Mouse (Mus musculus) small intestine, adult 2 months (tissue): Measurements from ENCODE around the gene Fezf2. TPM values are rescaled to one million over a fixed set of nuclear protein-coding genes. Genes with fewer than 3 reads are reported as not detected.

Source experiments
- H3K27ac ChIP-seq: fragments of 200-500 bp; 2 replicates; pipeline ENCODE4 v1.5.1; 2012; ENCODE audit warnings: low read depth, low read length, control low read depth, inconsistent platforms; ENCODE audit not compliant: insufficient read depth
- H3K27me3 ChIP-seq: fragments of 200-500 bp; 2 replicates; pipeline ENCODE4 v1.6.1; 2012; ENCODE audit warnings: mild to moderate bottlenecking, moderate library complexity, low read length, inconsistent platforms; ENCODE audit not compliant: control insufficient read depth, insufficient read depth
- H3K36me3 ChIP-seq: fragments of 200-500 bp; 2 replicates; pipeline ENCODE4 v1.6.1; 2012; ENCODE audit warnings: mild to moderate bottlenecking, low read length, control low read depth, inconsistent platforms; ENCODE audit not compliant: control insufficient read depth, insufficient read depth
- H3K4me1 ChIP-seq: fragments of 200-500 bp; 2 replicates; pipeline ENCODE4 v1.6.1; 2012; ENCODE audit warnings: low read length, inconsistent platforms, mixed read lengths; ENCODE audit not compliant: control insufficient read depth, insufficient read depth, insufficient read length
- H3K4me3 ChIP-seq: fragments of 200-500 bp; 2 replicates; pipeline ENCODE4 v1.5.1; 2012; ENCODE audit warnings: low read depth, mild to moderate bottlenecking, control low read depth, inconsistent platforms, low read length, moderate library complexity
- CTCF ChIP-seq: fragments of 200-500 bp; IDR thresholded peaks from 2 replicates; pipeline ENCODE4 v1.5.1; 2012; ENCODE audit warnings: low read depth, mild to moderate bottlenecking, control low read depth, inconsistent platforms, low read length, moderate library complexity, mixed read lengths; ENCODE audit not compliant: insufficient replicate concordance, insufficient read length; ENCODE audit errors: extremely low read depth
- POLR2A ChIP-seq: fragments of 200-500 bp; IDR thresholded peaks from 2 replicates; pipeline ENCODE4 v1.6.1; 2012; ENCODE audit warnings: low read depth, mild to moderate bottlenecking, control low read depth, inconsistent platforms, low read length, moderate library complexity
- WGBS: fragments of 180-500 bp; shearing (Covaris S2); methylation state at CpG from one replicate; pipeline ENCODE4 v1.1.7; 2018; 5-methylcytosine and 5-hydroxymethylcytosine counted together
- polyA plus RNA-seq: library from polyadenylated mRNA; depleted of rRNA; stranded (reverse); fragments of >200 nt; gene quantifications from 2 replicates; pipeline ENCODE4 v1.2.3, GENCODE M21; 2012

Fezf2 gene
- polyA plus RNA-seq, 1 experiment = not detected

DNA sequence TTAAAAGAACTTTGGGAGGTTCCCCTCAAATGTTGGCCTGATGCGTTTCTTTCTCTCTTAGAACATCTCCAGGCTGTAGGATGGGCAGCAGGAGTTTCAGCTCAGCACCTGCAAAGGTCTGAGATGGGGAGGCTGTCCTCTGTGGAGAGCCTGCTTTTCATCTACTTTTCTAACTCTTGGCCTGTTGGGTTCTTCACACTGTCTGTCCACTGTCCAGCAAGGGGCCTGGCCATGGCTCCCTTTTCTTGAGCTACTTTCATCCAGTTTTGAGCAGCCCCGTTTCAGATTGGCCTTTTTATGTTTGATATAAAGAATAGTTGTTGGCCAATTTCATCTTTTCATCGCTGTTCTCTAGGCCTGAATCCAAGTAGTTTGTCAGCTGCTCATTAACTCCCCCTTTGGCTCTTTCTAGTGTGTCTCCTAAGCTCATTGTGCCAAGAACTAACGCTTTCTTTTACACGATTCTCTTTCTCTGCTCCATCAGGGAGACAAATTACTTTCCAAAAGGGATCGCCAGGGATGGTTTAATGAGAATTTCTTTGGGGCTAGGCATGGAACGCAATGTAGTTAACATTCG, 10.5 kb downstream of the Fezf2 start:
- 0 out of 2 replicates have a peak, but pooled peaks cover 2% of the 10 kb centered on the region for H3K4me1 ChIP-seq
- TF ChIP-seq CTCF = no peak
- no peak overlapping the region for H3K4me3 ChIP-seq
- 16% methylated on average over 8 of the region's 8 CpGs for WGBS
- peaks cover 37% of the 10 kb centered on the region for H3K27me3 ChIP-seq
- H3K36me3 ChIP-seq = no peaks in the 10 kb centered on the region
- no peak overlapping the region for H3K27ac ChIP-seq

DNA sequence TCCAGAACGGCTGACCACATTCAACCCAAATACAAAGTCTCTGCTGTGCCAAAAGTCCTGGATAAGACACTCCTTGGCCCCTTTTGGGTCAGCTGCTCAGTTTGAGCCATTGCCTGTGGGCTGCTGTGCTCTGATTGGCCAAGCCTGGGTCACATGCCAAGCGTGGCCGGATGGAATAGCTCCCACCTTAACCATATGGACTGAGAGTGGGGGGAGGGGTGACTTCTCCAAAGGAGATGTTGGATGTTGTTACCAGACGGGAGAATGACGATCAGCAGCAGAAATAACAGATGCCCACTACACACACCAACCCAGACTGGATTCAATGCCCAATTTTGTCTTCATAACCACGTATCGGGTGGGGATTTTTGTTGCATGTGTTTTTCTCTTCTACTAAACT, 13.1 kb downstream of the Fezf2 start:
- Histone ChIP-seq H3K27me3 (peaks cover 15% of the 10 kb centered on the region; the same call in 1 of the 2 replicates), H3K4me1 (no peaks in the 10 kb centered on the region), H3K36me3 (no peaks in the 10 kb centered on the region), H3K27ac (no peak overlapping the region), H3K4me3 (no peak overlapping the region)
- no peak for TF ChIP-seq CTCF
- no peak for TF ChIP-seq POLR2A
- 43% methylated on average over 7 of the region's 7 CpGs for WGBS

DNA sequence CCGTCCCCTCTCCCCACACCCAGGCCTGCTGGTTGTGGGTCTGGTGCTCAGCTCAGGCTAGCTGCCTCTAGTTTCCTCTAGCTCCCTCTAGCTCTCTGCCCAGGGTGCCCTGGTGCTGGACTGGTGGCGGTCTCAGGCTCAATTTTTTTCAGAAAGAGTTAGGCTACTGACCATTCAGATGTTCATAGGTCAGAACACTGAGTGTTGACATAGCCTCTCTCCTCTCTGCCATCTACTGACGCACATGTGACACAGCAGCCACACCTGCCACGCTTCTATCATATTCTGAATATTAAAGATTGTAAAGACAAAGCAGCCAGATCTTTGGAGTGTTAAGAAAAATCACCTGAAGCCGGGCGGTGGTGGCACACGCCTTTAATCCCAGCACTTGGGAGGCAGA, 14.4 kb downstream of the Fezf2 start:
- TF ChIP-seq CTCF (no peak), POLR2A (no peak)
- no peaks in the 10 kb centered on the region for H3K36me3 ChIP-seq
- H3K4me3 ChIP-seq = no peak overlapping the region
- peaks cover 9% of the 10 kb centered on the region; the same call in 1 of the 2 replicates for H3K27me3 ChIP-seq
- H3K27ac ChIP-seq = no peak overlapping the region
- 59% methylated on average over 7 of the region's 7 CpGs for WGBS
- no peaks in the 10 kb centered on the region for H3K4me1 ChIP-seq

DNA sequence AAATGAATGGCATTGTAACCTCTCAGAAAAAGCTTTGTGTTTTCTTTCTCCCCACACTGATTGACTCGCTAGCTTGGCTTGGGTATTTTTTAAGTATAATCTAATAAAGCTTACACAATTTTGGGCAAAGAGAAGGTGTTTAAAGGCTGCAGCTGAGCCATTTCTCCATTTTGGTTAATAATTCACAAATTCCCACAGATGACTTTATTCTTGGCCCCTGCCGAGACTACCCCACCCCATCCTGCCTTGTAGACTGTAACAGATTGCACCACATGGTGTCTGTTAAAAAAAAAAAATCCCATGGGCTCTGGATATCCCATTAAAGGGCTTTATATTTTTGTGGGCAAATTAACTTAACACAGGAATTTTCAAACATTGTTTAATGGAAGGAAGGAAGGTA, 44.9 kb downstream of the Fezf2 start:
- Histone ChIP-seq H3K4me1 (no peaks in the 10 kb centered on the region), H3K27ac (no peak overlapping the region), H3K4me3 (no peak overlapping the region), H3K27me3 (no peaks in the 10 kb centered on the region), H3K36me3 (peaks cover 25% of the 10 kb centered on the region)
- TF ChIP-seq POLR2A (no peak), CTCF (no peak)
- WGBS = 57% methylated on average over 2 of the region's 2 CpGs

DNA sequence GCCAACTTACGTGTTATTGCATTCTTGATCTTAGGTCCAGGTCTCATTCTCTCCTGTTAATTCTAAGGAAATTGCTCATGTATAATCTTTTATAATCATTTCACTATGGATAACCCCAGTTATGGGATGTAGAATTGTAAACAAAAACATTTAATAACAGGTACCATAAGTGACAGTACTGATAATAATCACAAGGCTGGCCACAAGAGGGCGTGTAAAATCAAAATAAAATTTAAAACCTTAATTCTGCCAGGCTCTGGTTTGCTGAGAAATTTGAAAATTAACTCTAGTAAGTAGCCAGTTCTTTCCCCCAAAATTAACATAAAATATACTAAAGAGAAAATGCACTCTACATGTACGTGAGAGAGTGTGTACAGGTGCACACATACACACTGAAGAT, 47.3 kb downstream of the Fezf2 start:
- H3K4me1 ChIP-seq = no peaks in the 10 kb centered on the region
- H3K27ac ChIP-seq = no peak overlapping the region
- TF ChIP-seq CTCF (no peak), POLR2A (no peak)
- H3K27me3 ChIP-seq = no peaks in the 10 kb centered on the region
- WGBS = 78% methylated on average over 3 of the region's 3 CpGs
- H3K4me3 ChIP-seq = no peak overlapping the region
- H3K36me3 ChIP-seq = peaks cover 40% of the 10 kb centered on the region

DNA sequence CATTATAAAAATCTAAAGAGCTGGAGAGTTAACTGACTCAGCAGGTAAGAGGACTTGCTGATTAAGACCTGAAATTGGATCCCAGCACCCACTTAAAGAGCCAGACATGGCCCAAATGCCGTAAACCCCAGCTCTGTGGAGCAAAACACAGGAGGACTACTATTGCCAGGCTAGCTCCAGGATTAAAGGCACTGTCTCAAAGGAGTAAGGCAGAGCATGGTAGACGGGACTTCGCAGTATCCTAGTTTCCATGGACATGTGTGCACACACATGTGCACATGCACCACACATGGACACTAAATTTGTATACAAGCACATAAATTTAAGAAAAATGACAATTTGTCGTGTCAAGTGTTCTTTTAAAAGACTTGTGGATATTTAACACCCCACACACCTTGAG, 47.7 kb downstream of the Fezf2 start:
- no peaks in the 10 kb centered on the region for H3K27me3 ChIP-seq
- TF ChIP-seq CTCF = no peak
- TF ChIP-seq POLR2A = no peak
- peaks cover 41% of the 10 kb centered on the region for H3K36me3 ChIP-seq
- H3K27ac ChIP-seq = no peak overlapping the region
- no peaks in the 10 kb centered on the region for H3K4me1 ChIP-seq
- WGBS = 86% methylated on average over 4 of the region's 4 CpGs
- no peak overlapping the region for H3K4me3 ChIP-seq

DNA sequence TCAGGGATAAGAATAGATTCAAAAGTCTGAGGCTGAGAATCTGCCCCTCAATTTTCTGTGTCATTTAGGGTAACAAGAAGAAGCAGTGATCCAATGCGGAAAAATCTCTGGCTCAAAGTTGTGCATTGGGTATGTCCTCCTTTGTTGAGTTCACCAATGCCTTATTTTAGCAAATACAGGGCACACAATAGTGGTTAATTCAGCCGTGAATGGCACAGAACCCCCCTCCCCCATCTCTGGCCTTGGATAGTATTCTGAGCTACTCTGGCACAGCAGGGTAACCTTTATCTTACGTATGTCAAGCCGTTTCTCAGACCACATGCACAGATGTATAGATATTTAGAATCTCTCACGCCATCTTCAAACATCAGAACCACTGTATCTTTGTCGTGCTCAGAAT, 48.3 kb downstream of the Fezf2 start:
- Histone ChIP-seq H3K27me3 (no peaks in the 10 kb centered on the region), H3K4me3 (no peak overlapping the region), H3K27ac (no peak overlapping the region), H3K36me3 (peaks cover 43% of the 10 kb centered on the region), H3K4me1 (no peaks in the 10 kb centered on the region)
- TF ChIP-seq CTCF = no peak
- TF ChIP-seq POLR2A = no peak
- WGBS = 86% methylated on average over 6 of the region's 6 CpGs
